Mouse (Mus musculus): Measurements from ENCODE around the gene Fam162a. TPM values are rescaled to one million over a fixed set of nuclear protein-coding genes. Genes with fewer than 3 reads are reported as not detected.
"Not testable (repeated sequence)": the region's sequence is repeated elsewhere in the genome, so short reads cannot be mapped to it uniquely, and the experiment has no call there.

Gene Fam162a
- polyA plus RNA-seq, 1 experiment from 2014 or later: 192 TPM

DNA sequence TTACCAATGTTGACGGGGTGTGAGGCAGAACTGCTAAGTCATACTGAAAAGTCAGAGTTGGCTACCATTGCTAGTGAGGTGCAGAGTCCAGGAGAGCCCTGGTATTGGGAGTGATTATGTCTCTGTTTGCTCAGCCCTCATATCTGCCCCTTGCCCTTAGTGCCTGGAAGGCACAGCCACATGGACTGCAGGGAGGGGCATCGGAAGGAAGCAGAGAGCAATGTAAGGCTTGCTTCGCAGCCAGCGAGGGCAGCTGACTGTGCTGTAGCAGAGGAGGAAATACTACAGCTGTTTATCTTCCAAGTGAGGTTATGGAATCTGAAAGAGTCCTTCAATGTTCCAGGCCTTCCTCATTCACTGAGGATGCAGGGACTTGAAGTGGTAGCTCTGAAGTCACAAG, 16.5 kb upstream of the Fam162a start:
- 66% methylated on average over 4 of the region's 4 CpGs for WGBS (ENCODE audit: insufficient replicate concordance)
- H3K4me2 ChIP-seq: no peak overlapping the region
- H3K4me3 ChIP-seq (replicated peaks): no peak overlapping the region
- no peaks in the 10 kb centered on the region for H3K27me3 ChIP-seq
- H3K4me1 ChIP-seq (replicated peaks): peaks cover 10% of the 10 kb centered on the region; the same call in 1 of the 2 replicates
- ATAC-seq (ENCODE audit: insufficient read depth): peak; percentile 89
- H3K9me3 ChIP-seq (replicated peaks): no peaks in the 10 kb centered on the region
- H3K9ac ChIP-seq: no peak overlapping the region
- H3K36me3 ChIP-seq (replicated peaks): peaks cover 35% of the 10 kb centered on the region
- H3K27ac ChIP-seq (replicated peaks): peak overlapping the region; percentile 33; the same call in 1 of the 2 replicates

DNA sequence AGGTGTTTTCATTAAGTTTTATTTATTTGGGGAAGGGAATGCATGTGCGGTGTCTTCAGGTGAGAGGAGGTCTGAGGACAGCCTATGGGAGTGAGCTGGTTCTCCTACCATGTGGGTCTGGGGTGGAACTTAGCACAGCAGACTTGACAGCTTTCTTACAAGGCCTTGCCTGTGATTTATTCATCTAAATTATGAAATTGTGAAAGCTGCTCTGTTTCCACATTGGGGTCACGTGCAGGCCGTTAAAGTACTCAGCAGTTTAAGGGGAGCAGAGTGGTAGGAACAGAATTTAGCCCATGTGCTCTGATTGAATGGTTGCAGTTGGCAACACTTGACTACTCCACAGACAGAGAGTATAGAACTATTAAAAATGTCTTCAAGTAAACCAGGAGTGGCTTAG, 8.5 kb upstream of the Fam162a start:
- Histone ChIP-seq H3K27ac (replicated peaks) (no peak overlapping the region), H3K9me3 (replicated peaks) (no peaks in the 10 kb centered on the region), H3K4me1 (replicated peaks) (no peaks in the 10 kb centered on the region), H3K9ac (no peak overlapping the region), H3K4me2 (no peak overlapping the region), H3K4me3 (replicated peaks) (no peak overlapping the region), H3K27me3 (no peaks in the 10 kb centered on the region), H3K36me3 (replicated peaks) (peaks cover 5% of the 10 kb centered on the region)
- WGBS (ENCODE audit: insufficient replicate concordance): 90% methylated on average over 3 of the region's 3 CpGs
- ATAC-seq (ENCODE audit: insufficient read depth): no peak

DNA sequence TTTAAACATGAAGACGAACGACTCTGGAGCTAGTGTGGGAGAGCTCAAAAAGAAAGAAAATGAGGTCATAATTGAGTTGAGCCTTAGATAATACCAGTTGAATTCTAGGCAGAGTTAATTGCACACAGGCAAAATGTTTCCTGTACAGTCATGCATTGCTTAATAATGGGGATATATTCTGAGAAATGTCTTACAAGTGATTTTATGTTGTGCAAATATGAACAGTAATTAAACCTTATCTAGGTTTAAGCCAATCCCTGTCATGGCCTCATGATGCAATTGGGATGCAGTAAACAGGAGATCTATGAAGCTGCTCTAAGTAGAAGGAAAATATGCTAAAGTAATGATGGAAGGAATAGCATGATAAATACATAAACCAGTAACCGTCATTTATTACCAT, 3.4 kb upstream of the Fam162a start:
- WGBS (ENCODE audit: insufficient replicate concordance): 77% methylated on average over 3 of the region's 3 CpGs
- no peaks in the 10 kb centered on the region for H3K9me3 ChIP-seq (replicated peaks)
- H3K4me3 ChIP-seq (replicated peaks): no peak overlapping the region
- no peaks in the 10 kb centered on the region for H3K27me3 ChIP-seq
- H3K36me3 ChIP-seq (replicated peaks): no peaks in the 10 kb centered on the region
- H3K27ac ChIP-seq (replicated peaks): no peak overlapping the region
- H3K4me1 ChIP-seq (replicated peaks): peaks cover 15% of the 10 kb centered on the region
- no peak overlapping the region for H3K9ac ChIP-seq
- no peak for ATAC-seq (ENCODE audit: insufficient read depth)
- H3K4me2 ChIP-seq: no peak overlapping the region

DNA sequence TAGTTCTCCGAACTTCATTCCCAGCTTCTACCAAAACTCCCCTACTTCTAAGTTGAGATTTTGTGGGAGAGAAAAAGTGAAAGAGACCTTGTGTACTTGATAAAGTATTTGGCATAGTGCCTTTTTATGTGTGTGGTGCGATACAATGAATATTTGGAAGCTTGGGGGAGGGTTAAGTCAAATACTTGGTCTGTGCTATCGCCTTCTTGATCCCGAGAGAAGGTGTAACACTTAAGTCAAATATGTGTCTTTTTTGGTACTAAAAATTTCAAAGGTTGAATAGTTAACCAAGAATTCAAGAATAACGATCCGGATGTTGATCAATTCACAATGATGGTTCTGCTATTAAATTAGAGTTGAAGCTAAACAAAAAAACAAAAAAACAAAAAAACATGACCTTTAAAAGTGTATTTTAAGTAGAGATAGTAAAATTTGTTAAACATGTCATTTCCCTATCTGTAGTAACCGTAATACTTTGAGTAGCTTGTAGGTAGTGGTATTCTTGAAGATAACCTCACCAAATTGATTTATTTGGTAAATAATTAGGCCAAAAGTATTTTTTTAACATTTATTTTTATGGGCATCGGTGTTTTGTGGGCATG, 1.1 kb upstream of the Fam162a start:
- Histone ChIP-seq H3K9me3 (replicated peaks) (no peaks in the 10 kb centered on the region), H3K4me1 (replicated peaks) (peaks cover 36% of the 10 kb centered on the region), H3K27ac (replicated peaks) (peak overlapping the region; percentile 97), H3K4me2 (peak overlapping the region; percentile 93), H3K9ac (peak overlapping the region; percentile 86), H3K36me3 (replicated peaks) (0 out of 2 replicates have a peak, but pooled peaks cover 7% of the 10 kb centered on the region), H3K4me3 (replicated peaks) (peak overlapping the region; percentile 90), H3K27me3 (no peaks in the 10 kb centered on the region)
- WGBS (ENCODE audit: insufficient replicate concordance): 20% methylated on average over 8 of the region's 8 CpGs
- ATAC-seq (ENCODE audit: insufficient read depth): no peak

DNA sequence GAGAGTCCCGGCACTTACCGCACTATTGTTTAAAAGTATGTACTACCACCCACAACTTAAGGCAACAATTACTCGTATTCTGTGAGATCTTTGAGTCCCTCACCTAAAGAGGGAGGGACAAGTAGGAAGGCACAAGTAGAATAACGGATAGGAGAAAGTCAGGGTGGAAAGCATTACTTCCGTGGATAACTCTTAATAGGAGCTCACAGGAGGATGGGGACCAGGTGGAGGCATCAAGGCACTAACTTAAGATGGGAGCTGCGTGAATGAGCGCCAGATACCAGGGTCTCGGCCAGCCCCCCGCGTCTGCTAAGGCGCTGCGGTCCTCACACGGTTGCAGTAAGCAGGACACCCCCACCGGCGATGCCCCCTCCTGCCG, 334 bp downstream of the Fam162a start:
- H3K4me2 ChIP-seq: peak overlapping the region; percentile 93
- WGBS (ENCODE audit: insufficient replicate concordance): 0% methylated on average over 16 of the region's 16 CpGs
- H3K36me3 ChIP-seq (replicated peaks): 0 out of 2 replicates have a peak, but pooled peaks cover 9% of the 10 kb centered on the region
- no peaks in the 10 kb centered on the region for H3K9me3 ChIP-seq (replicated peaks)
- peak; percentile 14 for ATAC-seq (ENCODE audit: insufficient read depth)
- H3K9ac ChIP-seq: peak overlapping the region; percentile 86
- H3K4me3 ChIP-seq (replicated peaks): peak overlapping the region; percentile 90
- H3K27me3 ChIP-seq: no peaks in the 10 kb centered on the region
- peaks cover 43% of the 10 kb centered on the region for H3K4me1 ChIP-seq (replicated peaks)
- peak overlapping the region; percentile 97 for H3K27ac ChIP-seq (replicated peaks)

DNA sequence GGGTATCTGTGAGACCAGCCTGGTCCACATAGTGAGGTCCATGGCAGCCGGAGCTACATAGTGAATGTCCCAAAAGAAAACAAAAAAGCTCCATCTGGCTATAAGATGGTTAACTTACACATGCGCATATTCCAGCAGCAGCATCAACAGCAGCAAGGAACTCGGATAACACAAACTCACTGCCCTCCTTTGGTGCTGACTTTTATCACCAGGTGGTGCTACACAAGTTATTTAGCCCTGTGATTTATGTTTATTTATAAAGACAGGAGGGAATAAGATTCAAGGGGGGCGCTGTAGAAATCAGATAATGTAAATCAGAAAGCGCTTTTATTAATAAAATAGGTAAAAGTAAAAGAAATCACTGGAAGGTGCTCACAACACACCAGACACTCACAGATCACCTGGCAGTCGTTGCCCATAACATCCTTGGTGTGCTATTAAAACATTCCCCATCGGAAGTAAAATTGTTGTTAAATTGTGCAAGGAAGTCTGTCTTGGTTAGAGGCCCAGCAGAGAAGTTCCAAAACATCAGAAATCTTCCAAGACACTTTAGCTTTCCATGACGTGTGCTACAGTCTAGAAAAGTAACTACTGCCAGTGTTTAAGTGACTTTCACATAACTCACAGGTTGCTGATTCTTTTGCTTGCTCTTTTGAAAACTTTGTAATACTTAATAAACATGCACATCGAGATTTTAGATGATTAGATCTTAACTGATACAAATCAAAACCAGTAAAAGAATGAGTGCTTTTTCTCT, 1.4 kb downstream of the Fam162a start:
- peak overlapping the region; percentile 90 for H3K4me3 ChIP-seq (replicated peaks)
- no peaks in the 10 kb centered on the region for H3K27me3 ChIP-seq
- peaks cover 43% of the 10 kb centered on the region for H3K4me1 ChIP-seq (replicated peaks)
- ATAC-seq (ENCODE audit: insufficient read depth): no peak
- no peaks in the 10 kb centered on the region for H3K9me3 ChIP-seq (replicated peaks)
- no peak overlapping the region for H3K27ac ChIP-seq (replicated peaks)
- peak overlapping the region; percentile 86 for H3K9ac ChIP-seq
- 43% methylated on average over 9 of the region's 9 CpGs for WGBS (ENCODE audit: insufficient replicate concordance)
- H3K36me3 ChIP-seq (replicated peaks): 0 out of 2 replicates have a peak, but pooled peaks cover 10% of the 10 kb centered on the region
- peak overlapping the region; percentile 93 for H3K4me2 ChIP-seq

DNA sequence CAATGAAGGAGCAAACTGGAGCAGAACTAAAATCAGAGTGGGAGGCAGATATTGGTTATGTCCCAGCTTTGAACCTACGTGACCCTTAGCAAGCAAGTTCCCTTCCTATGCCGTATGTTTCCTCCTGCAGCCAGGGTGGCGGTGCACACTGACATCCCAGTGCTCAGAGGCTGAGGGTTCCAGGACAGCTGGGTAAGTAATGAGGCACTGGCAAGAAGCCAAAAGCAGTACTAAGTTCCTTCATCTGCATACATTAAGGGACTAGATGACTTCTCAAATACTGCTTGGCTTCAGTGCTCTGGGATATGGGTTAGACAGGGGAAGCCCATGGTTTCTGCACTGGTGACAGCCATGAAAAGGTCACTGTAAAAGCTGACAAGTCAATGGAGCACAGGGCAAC, 3.0 kb downstream of the Fam162a start:
- Histone ChIP-seq H3K36me3 (replicated peaks) (0 out of 2 replicates have a peak, but pooled peaks cover 10% of the 10 kb centered on the region), H3K9me3 (replicated peaks) (no peaks in the 10 kb centered on the region), H3K27me3 (no peaks in the 10 kb centered on the region), H3K27ac (replicated peaks) (no peak overlapping the region), H3K4me3 (replicated peaks) (no peak overlapping the region), H3K4me2 (no peak overlapping the region), H3K4me1 (replicated peaks) (peaks cover 50% of the 10 kb centered on the region), H3K9ac (no peak overlapping the region)
- WGBS (ENCODE audit: insufficient replicate concordance): 66% methylated on average over 3 of the region's 3 CpGs
- no peak for ATAC-seq (ENCODE audit: insufficient read depth)

DNA sequence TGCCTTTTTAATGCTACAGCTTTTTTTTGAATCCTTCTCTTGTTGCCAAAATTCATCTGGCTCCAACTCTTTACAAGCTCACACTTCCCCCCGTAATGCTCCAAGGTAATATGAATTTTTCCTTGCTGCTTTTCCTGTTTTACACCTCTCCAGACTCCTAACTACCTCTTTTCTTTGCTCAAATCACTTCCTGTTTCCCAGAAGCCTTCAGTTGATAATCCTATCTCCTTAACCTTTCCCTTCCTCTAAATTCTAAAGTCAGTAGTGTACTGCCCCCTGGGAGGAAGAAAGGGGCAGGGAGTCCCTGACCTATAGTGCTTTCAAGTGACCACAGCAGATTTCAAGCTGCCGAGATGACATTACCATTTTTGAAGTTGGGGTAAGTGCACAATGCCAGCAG, 3.7 kb downstream of the Fam162a start:
- H3K9me3 ChIP-seq (replicated peaks): no peaks in the 10 kb centered on the region
- no peak overlapping the region for H3K4me3 ChIP-seq (replicated peaks)
- WGBS (ENCODE audit: insufficient replicate concordance): 49% methylated on average over 2 of the region's 2 CpGs
- H3K9ac ChIP-seq: no peak overlapping the region
- no peak for ATAC-seq (ENCODE audit: insufficient read depth)
- no peak overlapping the region for H3K27ac ChIP-seq (replicated peaks)
- no peaks in the 10 kb centered on the region for H3K27me3 ChIP-seq
- peaks cover 51% of the 10 kb centered on the region for H3K4me1 ChIP-seq (replicated peaks)
- H3K4me2 ChIP-seq: no peak overlapping the region
- 0 out of 2 replicates have a peak, but pooled peaks cover 10% of the 10 kb centered on the region for H3K36me3 ChIP-seq (replicated peaks)

DNA sequence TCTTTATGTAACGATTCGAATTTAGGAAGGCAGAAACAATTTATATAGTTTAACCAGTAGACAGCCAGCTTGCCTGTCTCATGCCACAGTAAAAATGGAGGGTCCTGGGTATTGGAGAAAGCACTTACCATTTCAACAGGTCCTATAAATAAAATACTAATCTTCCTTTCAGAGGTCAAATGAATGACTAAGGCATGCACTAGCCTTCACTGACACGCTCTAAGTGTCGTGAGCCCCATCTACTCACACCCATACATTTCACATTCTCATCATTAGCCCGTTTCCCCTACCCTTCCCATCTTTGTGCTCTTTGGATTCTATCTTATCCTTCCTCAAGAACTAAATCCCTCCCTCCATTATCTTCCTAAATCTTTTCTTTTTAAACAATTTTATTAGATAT, 6.5 kb downstream of the Fam162a start:
- Histone ChIP-seq H3K27me3 (no peaks in the 10 kb centered on the region), H3K9me3 (replicated peaks) (no peaks in the 10 kb centered on the region), H3K27ac (replicated peaks) (no peak overlapping the region), H3K36me3 (replicated peaks) (peaks cover 17% of the 10 kb centered on the region; the same call in 1 of the 2 replicates), H3K9ac (no peak overlapping the region), H3K4me1 (replicated peaks) (peaks cover 53% of the 10 kb centered on the region), H3K4me3 (replicated peaks) (no peak overlapping the region), H3K4me2 (no peak overlapping the region)
- WGBS (ENCODE audit: insufficient replicate concordance): 81% methylated on average over 5 of the region's 5 CpGs
- ATAC-seq (ENCODE audit: insufficient read depth): no peak

DNA sequence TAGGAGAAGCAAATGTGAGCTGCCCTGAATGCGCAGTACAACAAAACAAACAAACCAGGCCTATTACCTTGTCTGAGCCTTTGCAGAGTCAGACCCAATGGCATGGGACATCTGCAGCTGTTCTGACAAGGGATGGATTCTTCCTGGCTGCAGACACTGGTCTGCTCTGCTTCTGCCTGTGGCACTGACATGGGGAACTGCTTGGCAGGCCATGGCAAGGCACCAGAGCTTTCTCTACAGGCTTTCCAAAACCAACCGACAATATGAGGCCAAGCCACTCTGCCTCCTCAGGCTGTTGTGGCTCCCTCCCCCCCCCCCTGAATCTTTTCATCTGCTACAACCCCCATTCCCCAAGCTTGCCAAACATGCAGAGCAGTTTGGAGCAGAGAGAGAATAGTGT, 8.1 kb downstream of the Fam162a start:
- no peak overlapping the region for H3K4me3 ChIP-seq (replicated peaks)
- H3K9ac ChIP-seq: no peak overlapping the region
- H3K27ac ChIP-seq (replicated peaks): 0 out of 2 replicates have a peak overlapping the region, but pooled peaks have one; percentile 2
- H3K36me3 ChIP-seq (replicated peaks): peaks cover 11% of the 10 kb centered on the region; the same call in 1 of the 2 replicates
- H3K4me2 ChIP-seq: no peak overlapping the region
- H3K27me3 ChIP-seq: no peaks in the 10 kb centered on the region
- 78% methylated on average over 2 of the region's 2 CpGs for WGBS (ENCODE audit: insufficient replicate concordance)
- peaks cover 39% of the 10 kb centered on the region for H3K4me1 ChIP-seq (replicated peaks)
- no peaks in the 10 kb centered on the region for H3K9me3 ChIP-seq (replicated peaks)
- no peak for ATAC-seq (ENCODE audit: insufficient read depth)

DNA sequence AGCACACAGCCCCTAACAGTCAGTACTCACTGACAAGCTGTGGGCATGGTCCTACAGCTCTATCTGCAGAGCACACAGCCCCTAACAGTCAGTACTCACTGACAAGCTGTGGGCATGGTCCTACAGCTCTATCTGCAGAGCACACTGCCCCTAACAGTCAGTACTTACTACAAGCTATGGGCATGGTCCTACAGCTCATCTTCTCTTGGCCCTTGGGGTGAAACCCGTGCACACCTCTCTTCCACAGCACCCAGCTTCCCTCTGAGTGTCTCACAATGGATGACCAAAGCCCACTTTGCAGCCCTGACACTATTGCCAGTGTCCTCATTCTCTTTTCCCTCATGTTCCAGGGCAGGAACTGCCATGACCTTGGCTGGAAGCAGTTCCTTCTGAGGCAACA, 8.9 kb downstream of the Fam162a start:
- H3K9ac ChIP-seq; ATAC-seq (ENCODE audit: insufficient read depth); H3K9me3 ChIP-seq (replicated peaks); H3K27me3 ChIP-seq; H3K4me2 ChIP-seq; H3K4me3 ChIP-seq (replicated peaks): not testable (repeated sequence)
- WGBS (ENCODE audit: insufficient replicate concordance): 33% methylated on average over 1 of the region's 1 CpGs
- Histone ChIP-seq H3K4me1 (replicated peaks) (peaks cover 35% of the 10 kb centered on the region), H3K27ac (replicated peaks) (0 out of 2 replicates have a peak overlapping the region, but pooled peaks have one; percentile 38), H3K36me3 (replicated peaks) (peaks cover 11% of the 10 kb centered on the region; the same call in 1 of the 2 replicates)
